Mouse (Mus musculus) embryonic fibroblast, embryonic 13.5 days (primary cell): Measurements from ENCODE around the gene Slc2a1.

ENCODE experiments used
- CTCF ChIP-seq: IDR thresholded peaks from 2 replicates; pipeline ENCODE4 v1.5.1; 2011; ENCODE audit warnings: mild to moderate bottlenecking, control low read depth, low read length, moderate library complexity, borderline replicate concordance; ENCODE audit not compliant: insufficient read depth
- POLR2A ChIP-seq: IDR thresholded peaks from 2 replicates; pipeline ENCODE4 v1.6.1; 2011; ENCODE audit warnings: low read depth, mild to moderate bottlenecking, control low read depth, low read length, moderate library complexity

DNA sequence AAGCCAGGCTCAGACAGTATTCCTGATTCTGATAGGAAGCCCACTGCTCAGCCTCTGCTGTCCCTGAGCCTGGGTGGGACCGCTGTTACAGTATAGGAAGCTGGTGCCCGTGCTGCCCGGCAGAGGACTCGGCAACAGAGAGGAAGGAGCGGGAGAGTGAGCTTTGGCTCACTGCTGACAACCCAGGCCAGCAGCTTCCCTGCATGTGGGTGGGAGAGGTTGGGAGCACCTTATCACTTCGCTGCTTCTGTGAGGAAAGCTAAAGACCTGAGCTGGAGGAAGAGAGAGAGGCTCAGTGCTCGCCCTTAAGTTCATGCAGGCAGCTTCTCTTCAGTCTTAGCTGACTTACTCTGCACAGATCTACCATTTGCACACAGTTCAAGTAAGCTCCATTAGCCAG is 20.0 kb downstream of the Slc2a1 start:
- TF ChIP-seq CTCF (no peak), POLR2A (no peak)
